Mouse (Mus musculus) small intestine, adult 2 months (tissue): ENCODE measurements at regions not wholly inside any gene's neighbourhood (a gene's known extent, or its start where the extent isn't known, plus 50 kb on each side); places are given as distances from the start of the nearest gene placed in this dataset.

ENCODE experiments used
- H3K27ac ChIP-seq: fragments of 200-500 bp; 2 replicates; pipeline ENCODE4 v1.5.1; 2012; ENCODE audit warnings: low read depth, low read length, control low read depth, inconsistent platforms; ENCODE audit not compliant: insufficient read depth
- H3K27me3 ChIP-seq: fragments of 200-500 bp; 2 replicates; pipeline ENCODE4 v1.6.1; 2012; ENCODE audit warnings: mild to moderate bottlenecking, moderate library complexity, low read length, inconsistent platforms; ENCODE audit not compliant: control insufficient read depth, insufficient read depth
- H3K36me3 ChIP-seq: fragments of 200-500 bp; 2 replicates; pipeline ENCODE4 v1.6.1; 2012; ENCODE audit warnings: mild to moderate bottlenecking, low read length, control low read depth, inconsistent platforms; ENCODE audit not compliant: control insufficient read depth, insufficient read depth
- H3K4me1 ChIP-seq: fragments of 200-500 bp; 2 replicates; pipeline ENCODE4 v1.6.1; 2012; ENCODE audit warnings: low read length, inconsistent platforms, mixed read lengths; ENCODE audit not compliant: control insufficient read depth, insufficient read depth, insufficient read length
- H3K4me3 ChIP-seq: fragments of 200-500 bp; 2 replicates; pipeline ENCODE4 v1.5.1; 2012; ENCODE audit warnings: low read depth, mild to moderate bottlenecking, control low read depth, inconsistent platforms, low read length, moderate library complexity
- CTCF ChIP-seq: fragments of 200-500 bp; IDR thresholded peaks from 2 replicates; pipeline ENCODE4 v1.5.1; 2012; ENCODE audit warnings: low read depth, mild to moderate bottlenecking, control low read depth, inconsistent platforms, low read length, moderate library complexity, mixed read lengths; ENCODE audit not compliant: insufficient replicate concordance, insufficient read length; ENCODE audit errors: extremely low read depth
- POLR2A ChIP-seq: fragments of 200-500 bp; IDR thresholded peaks from 2 replicates; pipeline ENCODE4 v1.6.1; 2012; ENCODE audit warnings: low read depth, mild to moderate bottlenecking, control low read depth, inconsistent platforms, low read length, moderate library complexity
- WGBS: fragments of 180-500 bp; shearing (Covaris S2); methylation state at CpG from one replicate; pipeline ENCODE4 v1.1.7; 2018; 5-methylcytosine and 5-hydroxymethylcytosine counted together

- Histone ChIP-seq H3K4me3 (no peak overlapping the region), H3K36me3 (no peaks in the 10 kb centered on the region), H3K27ac (no peak overlapping the region), H3K4me1 (no peaks in the 10 kb centered on the region), H3K27me3 (no peaks in the 10 kb centered on the region)
- WGBS = 84% methylated on average over 3 of the region's 3 CpGs
- TF ChIP-seq CTCF (no peak), POLR2A (no peak)
These were observed 586.0 kb upstream of the Nrp1 start for GRCm38 (mm10) chr8:127772415-127772814.

- no peak for TF ChIP-seq CTCF
- TF ChIP-seq POLR2A = no peak
- no peaks in the 10 kb centered on the region for H3K36me3 ChIP-seq
- H3K27me3 ChIP-seq = no peaks in the 10 kb centered on the region
- H3K27ac ChIP-seq = no peak overlapping the region
- WGBS = 78% methylated on average over 2 of the region's 2 CpGs
- H3K4me1 ChIP-seq = no peaks in the 10 kb centered on the region
- H3K4me3 ChIP-seq = no peak overlapping the region
These were observed 585.5 kb upstream of the Nrp1 start for GRCm38 (mm10) chr8:127772917-127773316.

- Histone ChIP-seq H3K27me3 (no peaks in the 10 kb centered on the region), H3K4me3 (no peak overlapping the region), H3K27ac (no peak overlapping the region), H3K4me1 (no peaks in the 10 kb centered on the region), H3K36me3 (no peaks in the 10 kb centered on the region)
- 65% methylated on average over 9 of the region's 9 CpGs for WGBS
- TF ChIP-seq CTCF = no peak
- TF ChIP-seq POLR2A = no peak
These were observed 583.8 kb upstream of the Nrp1 start for GRCm38 (mm10) chr8:127774642-127775041.

GRCm38 (mm10) chr8:127775160-127775559, 583.2 kb upstream of the Nrp1 start:
- Histone ChIP-seq H3K4me1 (no peaks in the 10 kb centered on the region), H3K27ac (0 out of 2 replicates have a peak overlapping the region, but pooled peaks have one; percentile 21), H3K4me3 (no peak overlapping the region), H3K36me3 (no peaks in the 10 kb centered on the region), H3K27me3 (no peaks in the 10 kb centered on the region)
- no peak for TF ChIP-seq POLR2A
- TF ChIP-seq CTCF = no peak
- 14% methylated on average over 1 of the region's 1 CpGs for WGBS

GRCm38 (mm10) chr8:127775747-127776146, 582.7 kb upstream of the Nrp1 start:
- WGBS = 77% methylated on average over 7 of the region's 7 CpGs
- Histone ChIP-seq H3K4me1 (no peaks in the 10 kb centered on the region), H3K4me3 (no peak overlapping the region), H3K36me3 (no peaks in the 10 kb centered on the region), H3K27ac (no peak overlapping the region), H3K27me3 (no peaks in the 10 kb centered on the region)
- TF ChIP-seq POLR2A (no peak), CTCF (no peak)

- no peaks in the 10 kb centered on the region for H3K4me1 ChIP-seq
- H3K27me3 ChIP-seq = no peaks in the 10 kb centered on the region
- no peak for TF ChIP-seq POLR2A
- no peak for TF ChIP-seq CTCF
- 61% methylated on average over 4 of the region's 4 CpGs for WGBS
- H3K4me3 ChIP-seq = no peak overlapping the region
- no peak overlapping the region for H3K27ac ChIP-seq
- H3K36me3 ChIP-seq = no peaks in the 10 kb centered on the region
These were observed 579.9 kb upstream of the Nrp1 start for GRCm38 (mm10) chr8:127778352-127779020.

- TF ChIP-seq POLR2A (no peak), CTCF (no peak)
- Histone ChIP-seq H3K27me3 (no peaks in the 10 kb centered on the region), H3K4me3 (no peak overlapping the region), H3K4me1 (no peaks in the 10 kb centered on the region), H3K27ac (no peak overlapping the region), H3K36me3 (no peaks in the 10 kb centered on the region)
- WGBS = 71% methylated on average over 7 of the region's 7 CpGs
These were observed 579.2 kb upstream of the Nrp1 start for GRCm38 (mm10) chr8:127779021-127779689.
